ENCODE assay signal across 9 mouse cellular contexts in genomic region chr7:44277250-44277622, GRCm38 (mm10). TPM values are rescaled to one million over a fixed set of nuclear protein-coding genes. Genes with fewer than 3 reads are reported as not detected.
DNase-seq lines count a peak whose midpoint lies in the region; ATAC-seq lines count a peak whose summit lies in the region.
"Had no signal": no experiment of that assay in that cellular context is flagged by ENCODE, and none has a peak within 500 bp of the region (broad histone marks: within the 10 kb centered on the region; RNA-seq: fewer than 3 reads in every experiment).

No protein-coding gene starts in this region.

- no peak for DNase-seq in frontal cortex, postnatal 10 days (ENCODE audit: low spot score in 2 of 2)
- peak; percentile 19 for DNase-seq in spleen, adult 12 weeks (ENCODE audit: low spot score)
- DNase-seq in spleen, postnatal 4 days (ENCODE audit: low spot score in 2 of 2) = no peak
- DNase-seq in embryo, embryonic 9.5 days (ENCODE audit: extremely low spot score) = peak; percentile 35
- DNase-seq in lung, postnatal 25 days (ENCODE audit: low spot score) = peak; percentile 16
- no peak for DNase-seq in gastrocnemius, adult 8-10 months (ENCODE audit: low spot score in 2 of 2)
- DNase-seq: liver, embryonic 13.5 days had no signal

- ATAC-seq in frontal cortex, adult (ENCODE audit: low TSS enrichment) = peak; percentile 50; the same call in 1 of the 2 replicates
- ATAC-seq in megakaryocyte, adult 5-6 weeks (ENCODE audit: poor library complexity, severe bottlenecking) = no peak

RNA-seq across cellular contexts. Expression of gene Gm15517, which starts 16.0 kb away (rescaled TPM):
- total RNA-seq in megakaryocyte, adult 5-6 weeks (2015) = not detected in 2 replicates
- not detected in 2 replicates for total RNA-seq in megakaryocyte, adult 5-6 weeks (2017)
- not detected for total RNA-seq in gastrocnemius, adult 8-10 months (2022)

RNA-seq across cellular contexts. Expression of gene Acp4, which starts 20.1 kb away (rescaled TPM):
- total RNA-seq in megakaryocyte, adult 5-6 weeks (2015) = not detected in 2 replicates
- total RNA-seq in megakaryocyte, adult 5-6 weeks (2017) = not detected in 2 replicates
- total RNA-seq in gastrocnemius, adult 8-10 months (2022) = not detected

RNA-seq across cellular contexts. Expression of gene Clec11a, which starts 29.5 kb away (rescaled TPM):
- total RNA-seq in megakaryocyte, adult 5-6 weeks (2015) = 0.80 and 1.9 TPM in 2 replicates
- total RNA-seq in megakaryocyte, adult 5-6 weeks (2017) = 0.77 and 1.7 TPM in 2 replicates
- 1 to 10 TPM in 2 of 4 experiments, under 1 TPM in 2; 0.53 to 1.3 (median 0.99) TPM for total RNA-seq in gastrocnemius, adult 8-10 months (2022)

RNA-seq across cellular contexts. Expression of gene 2410002F23Rik, which starts 30.7 kb away (rescaled TPM):
- 19.9 and 20.8 TPM in 2 replicates for total RNA-seq in megakaryocyte, adult 5-6 weeks (2015)
- 17.2 and 23.0 TPM in 2 replicates for total RNA-seq in megakaryocyte, adult 5-6 weeks (2017)
- 1 to 10 TPM; 5.1 to 9.2 (median 6.6) TPM for total RNA-seq in gastrocnemius, adult 8-10 months (2022)

RNA-seq across cellular contexts. Expression of gene 1700028J19Rik, which starts 30.7 kb away (rescaled TPM):
- total RNA-seq in megakaryocyte, adult 5-6 weeks (2015) = 3.0 and 3.1 TPM in 2 replicates
- total RNA-seq in megakaryocyte, adult 5-6 weeks (2017) = 0.62 and 0.94 TPM in 2 replicates
- not detected for total RNA-seq in gastrocnemius, adult 8-10 months (2022)

Comparison
In these comparisons a context has a peak if more than half of its experiments do, and no peak if none do; other contexts are left out.
1. DNase-seq: peak in spleen, adult 12 weeks (single experiment), embryo, embryonic 9.5 days (single experiment) and lung, postnatal 25 days (single experiment); none in frontal cortex, postnatal 10 days (0 of 2), spleen, postnatal 4 days (0 of 2) and gastrocnemius, adult 8-10 months (0 of 2).